Mouse (Mus musculus) forebrain, embryonic 13.5 days (tissue): ENCODE measurements around the gene Ppox. TPM values are rescaled to one million over a fixed set of nuclear protein-coding genes. Genes with fewer than 3 reads are reported as not detected.
"Not testable (repeated sequence)": the region's sequence is repeated elsewhere in the genome, so short reads cannot be mapped to it uniquely, and the experiment has no call there.

ENCODE experiments used
- ATAC-seq: fragments of 200-750 bp; cut with Nextera tagmentation; 2 replicates; pipeline ENCODE4 v1.8.0; 2017
- H3K27ac ChIP-seq: fragments of 300-500 bp; sonication (generic); 2 replicates; pipeline ENCODE4 v1.5.1; 2015; ENCODE audit warnings: inconsistent platforms, mild to moderate bottlenecking, moderate library complexity
- H3K27me3 ChIP-seq: fragments of 300-500 bp; sonication (generic); 2 replicates; pipeline ENCODE4 v1.6.1; 2015; ENCODE audit warnings: mild to moderate bottlenecking, inconsistent platforms
- H3K36me3 ChIP-seq: fragments of 300-500 bp; sonication (generic); 2 replicates; pipeline ENCODE4 v1.6.1; 2015; ENCODE audit warnings: mild to moderate bottlenecking, inconsistent platforms; ENCODE audit not compliant: poor library complexity, severe bottlenecking
- H3K4me1 ChIP-seq: fragments of 300-500 bp; sonication (generic); 2 replicates; pipeline ENCODE4 v1.6.1; 2015; ENCODE audit warnings: inconsistent platforms
- H3K4me2 ChIP-seq: fragments of 300-500 bp; sonication (generic); 2 replicates; pipeline ENCODE4 v1.6.1; 2015; ENCODE audit warnings: inconsistent platforms, mild to moderate bottlenecking, moderate library complexity
- H3K4me3 ChIP-seq: fragments of 300-500 bp; sonication (generic); 2 replicates; pipeline ENCODE4 v1.5.1; 2015; ENCODE audit warnings: mild to moderate bottlenecking, inconsistent platforms
- H3K9ac ChIP-seq: fragments of 300-500 bp; sonication (generic); 2 replicates; pipeline ENCODE4 v1.6.1; 2015; ENCODE audit warnings: mild to moderate bottlenecking, inconsistent platforms
- H3K9me3 ChIP-seq: fragments of 300-500 bp; sonication (generic); replicated peaks from 2 replicates; pipeline ENCODE4 v1.6.1; 2016; ENCODE audit warnings: inconsistent platforms
- WGBS: fragments of 180-500 bp; shearing (Covaris S2); methylation state at CpG from one replicate; pipeline ENCODE4 v1.1.7; 2015; 5-methylcytosine and 5-hydroxymethylcytosine counted together
- polyA plus RNA-seq: library from polyadenylated mRNA; unstranded; fragments of >200 nt; fragmentation: Nextera tagmentation; extraction: Ambion mirVana; gene quantifications from 2 replicates; pipeline ENCODE4 v1.2.1, GENCODE M21; 2015

The Ppox gene
- polyA plus RNA-seq: 50.3 and 51.0 TPM in 2 replicates

DNA sequence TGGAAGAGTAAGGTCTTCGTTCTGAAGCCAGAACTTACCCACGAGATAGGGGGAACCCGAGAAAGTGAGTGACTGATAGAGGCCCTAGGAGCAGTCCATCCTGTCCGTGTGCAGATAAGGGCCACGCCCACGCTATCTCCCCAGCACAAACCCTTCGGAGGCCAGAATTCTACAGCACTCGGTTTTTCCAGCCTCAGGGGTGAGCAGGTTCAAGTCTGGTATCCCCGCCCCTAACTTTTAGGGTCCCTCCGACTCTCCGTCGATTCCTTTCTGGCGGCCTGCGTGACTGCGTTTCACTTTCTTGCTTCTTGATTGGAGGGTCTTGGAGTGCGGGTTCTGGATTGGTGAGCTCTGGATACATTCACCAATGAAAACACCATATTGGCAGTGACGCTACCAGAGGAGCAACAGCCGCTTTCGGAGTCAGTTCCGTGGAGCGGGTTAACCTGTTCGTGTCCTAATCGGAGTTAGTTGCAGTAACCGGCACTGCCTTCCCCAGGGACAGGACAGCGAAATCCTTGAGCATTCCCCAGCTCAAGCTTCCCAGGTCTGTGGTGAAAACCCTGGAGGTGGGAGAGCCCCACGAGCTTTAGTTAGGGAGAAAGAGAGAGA is at the start of gene Ppox:
Gene Ppox (minus strand): TSS at position 271 of the 612 bp plus-strand sequence.
- peaks cover 65% of the 10 kb centered on the region for H3K36me3 ChIP-seq

DNA sequence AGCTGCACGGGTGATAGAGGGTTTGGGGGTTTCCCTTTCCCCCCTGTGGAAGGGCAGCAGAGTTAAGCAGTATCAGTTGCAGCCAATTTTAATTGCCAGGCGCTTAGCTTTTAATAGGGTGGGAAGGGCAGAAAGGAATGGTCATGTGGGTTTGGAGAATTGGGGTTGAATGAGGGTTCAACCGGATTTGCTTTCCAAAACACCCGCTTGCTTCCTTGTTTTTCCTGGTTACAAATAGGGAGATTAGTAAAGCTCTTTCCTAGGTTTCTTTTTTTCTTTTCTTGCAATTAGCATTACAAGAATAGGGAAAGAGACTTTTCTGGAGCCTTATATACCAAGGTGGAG is 49.2 kb upstream of the Ppox start:
- H3K4me3 ChIP-seq: peak overlapping the region; percentile 83
- peak overlapping the region; percentile 87 for H3K4me2 ChIP-seq
- 0% methylated on average over 4 of the region's 4 CpGs for WGBS
- H3K9me3 ChIP-seq: no peaks in the 10 kb centered on the region
- peaks cover 12% of the 10 kb centered on the region for H3K36me3 ChIP-seq
- H3K27me3 ChIP-seq: no peaks in the 10 kb centered on the region
- H3K4me1 ChIP-seq: peaks cover 62% of the 10 kb centered on the region
- peak overlapping the region; percentile 99 for H3K27ac ChIP-seq
- peak overlapping the region; percentile 88 for H3K9ac ChIP-seq
- no peak for ATAC-seq

More for the DNA sequence above, at the start of gene Ppox:
- Histone ChIP-seq H3K27ac (peak within 1 kb of the TSS; percentile 77), H3K4me3 (peak within 1 kb of the TSS; percentile 70), H3K4me1 (peaks cover 31% of the 10 kb centered on the region), H3K4me2 (peak within 1 kb of the TSS; percentile 89), H3K9ac (peak within 1 kb of the TSS; percentile 84), H3K27me3 (no peaks in the 10 kb centered on the region), H3K9me3 (no peaks in the 10 kb centered on the region)
- peak; percentile 99 for ATAC-seq
- WGBS: 0% methylated on average over 26 of the region's 26 CpGs

DNA sequence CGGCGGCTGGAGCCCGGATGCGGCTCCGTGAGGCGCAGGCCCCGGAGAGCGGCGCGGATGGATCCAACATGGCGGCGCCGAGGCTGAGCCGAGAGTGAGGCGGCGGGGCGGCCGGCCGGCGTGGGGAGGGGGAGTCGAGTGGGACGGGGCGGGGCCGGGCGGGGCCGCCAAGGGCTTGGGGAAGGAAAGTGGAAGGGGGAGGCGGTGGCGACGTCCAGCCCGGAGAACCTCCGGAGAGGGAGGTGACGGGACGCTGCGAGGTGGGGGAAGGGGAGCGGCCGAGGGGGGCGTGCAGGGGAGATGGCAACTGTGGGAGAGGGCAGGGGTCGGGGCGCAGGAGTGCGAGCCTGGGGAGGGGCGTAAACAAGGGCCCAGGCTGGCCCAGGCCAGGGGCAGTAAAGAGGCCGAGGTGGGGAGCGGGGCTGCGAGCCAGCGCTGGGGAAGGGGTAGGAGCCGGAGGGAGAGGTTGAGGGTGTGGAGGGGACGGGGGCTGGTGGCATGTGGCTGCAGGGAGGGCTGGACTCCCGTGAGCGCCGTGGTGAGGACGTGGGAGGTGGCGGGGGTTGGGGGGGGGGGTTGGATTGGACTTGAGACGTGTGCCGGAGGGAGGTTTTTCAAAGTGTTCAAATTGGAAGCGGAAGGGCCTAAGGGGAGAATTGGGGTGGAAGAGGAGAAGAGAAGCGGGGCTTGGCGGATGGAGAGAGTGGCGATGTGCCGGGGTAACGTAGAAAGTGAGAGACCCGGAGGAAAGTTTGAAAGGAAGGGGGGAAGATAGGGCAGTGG is 48.6 kb upstream of the Ppox start:
- 2% methylated on average over 37 of the region's 61 CpGs for WGBS
- H3K9ac ChIP-seq: peak overlapping the region; percentile 88
- H3K27ac ChIP-seq: peak overlapping the region; percentile 99
- ATAC-seq: peak; percentile 90
- no peaks in the 10 kb centered on the region for H3K27me3 ChIP-seq
- peak overlapping the region; percentile 83 for H3K4me3 ChIP-seq
- H3K9me3 ChIP-seq: no peaks in the 10 kb centered on the region
- peaks cover 15% of the 10 kb centered on the region for H3K36me3 ChIP-seq
- H3K4me1 ChIP-seq: peaks cover 62% of the 10 kb centered on the region
- peak overlapping the region; percentile 87 for H3K4me2 ChIP-seq

DNA sequence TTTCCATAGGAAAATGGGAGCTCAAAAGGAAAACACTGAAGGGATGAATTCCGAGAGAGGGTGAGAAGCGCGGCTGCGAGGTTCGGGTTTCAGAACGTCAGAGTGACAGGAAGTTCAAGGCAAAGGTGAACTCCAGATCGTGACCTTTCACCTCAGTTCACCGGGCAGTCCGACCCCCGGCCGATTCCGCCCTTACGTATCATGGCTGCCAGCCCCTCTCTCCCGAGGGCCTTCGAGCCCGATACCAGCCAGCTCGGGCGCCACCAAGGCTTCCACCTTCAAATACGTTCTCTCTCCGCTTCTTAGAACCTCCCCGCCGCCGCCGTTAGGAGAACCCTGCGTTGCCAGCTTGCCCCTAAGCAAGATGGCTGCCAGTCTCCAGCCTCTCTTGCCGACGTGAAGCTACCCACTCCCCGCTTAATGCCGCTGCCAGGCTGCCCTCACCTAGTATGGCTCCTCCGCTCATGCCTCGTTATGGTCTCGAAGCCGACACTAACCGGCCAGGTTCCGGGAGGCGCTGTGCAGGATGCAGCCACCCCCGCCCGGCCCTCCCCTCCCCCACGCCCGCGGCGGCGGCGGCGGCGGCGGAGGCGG is 48.0 kb upstream of the Ppox start, which contains the start of gene Dedd:
Gene Dedd (plus strand): TSS at position 307 of the 594 bp plus-strand sequence.
- ATAC-seq: peak; percentile 96
- Histone ChIP-seq H3K36me3 (peaks cover 12% of the 10 kb centered on the region), H3K9ac (peak within 1 kb of the TSS; percentile 88), H3K9me3 (no peaks in the 10 kb centered on the region), H3K4me2 (peak within 1 kb of the TSS; percentile 87), H3K27me3 (no peaks in the 10 kb centered on the region), H3K27ac (peak within 1 kb of the TSS; percentile 99), H3K4me3 (peak within 1 kb of the TSS; percentile 83), H3K4me1 (peaks cover 61% of the 10 kb centered on the region)
- under 1% methylated on average over 38 of the region's 48 CpGs for WGBS

DNA sequence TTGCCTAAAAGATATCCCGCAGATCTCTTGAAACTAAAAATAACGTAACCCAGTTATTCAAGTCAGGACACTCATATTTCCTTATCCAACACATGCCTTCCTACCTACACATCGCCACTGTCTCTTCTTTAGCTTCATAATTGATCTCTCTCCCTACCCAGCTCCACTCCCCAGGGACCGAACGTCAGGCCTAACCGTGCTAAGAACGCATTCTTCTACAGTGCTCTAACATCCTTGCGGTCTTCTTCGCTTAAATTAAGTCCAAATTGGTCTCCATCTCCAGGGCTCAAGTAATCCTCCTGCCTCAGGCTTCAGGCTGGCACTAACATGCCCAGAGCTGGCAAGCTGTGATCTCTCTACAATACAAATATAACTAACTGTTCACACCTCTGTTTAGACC is 47.3 kb upstream of the Ppox start:
- Histone ChIP-seq H3K4me3 (peak overlapping the region; percentile 83), H3K27me3 (no peaks in the 10 kb centered on the region), H3K9me3 (no peaks in the 10 kb centered on the region), H3K27ac (peak overlapping the region; percentile 99), H3K4me2 (peak overlapping the region; percentile 87), H3K9ac (peak overlapping the region; percentile 88), H3K4me1 (peaks cover 55% of the 10 kb centered on the region), H3K36me3 (peaks cover 8% of the 10 kb centered on the region; the same call in 1 of the 2 replicates)
- 40% methylated on average over 9 of the region's 9 CpGs for WGBS
- no peak for ATAC-seq

DNA sequence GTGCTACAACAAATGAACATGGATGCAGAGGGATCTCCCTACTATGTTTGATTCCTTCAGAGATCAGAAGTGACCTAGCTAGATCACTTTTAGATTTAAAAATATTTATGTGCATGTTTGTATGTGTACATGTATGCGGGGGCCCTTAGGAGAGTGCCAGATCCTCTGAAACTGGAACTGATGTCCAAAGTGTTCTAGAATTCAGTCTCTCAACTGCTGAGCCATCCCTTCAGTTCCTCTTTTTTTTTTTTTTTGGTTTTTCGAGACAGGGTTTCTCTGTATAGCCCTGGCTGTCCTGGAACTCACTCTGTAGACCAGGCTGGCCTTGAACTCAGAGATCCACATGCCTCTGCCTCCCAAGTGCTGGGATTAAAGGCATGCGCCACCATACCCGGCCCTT is 45.6 kb upstream of the Ppox start:
- not testable (repeated sequence) for H3K4me2 ChIP-seq, H3K27me3 ChIP-seq, H3K9ac ChIP-seq, H3K4me3 ChIP-seq, H3K36me3 ChIP-seq, H3K9me3 ChIP-seq, ATAC-seq, H3K27ac ChIP-seq
- H3K4me1 ChIP-seq: peaks cover 41% of the 10 kb centered on the region
- 95% methylated on average over 4 of the region's 4 CpGs for WGBS

DNA sequence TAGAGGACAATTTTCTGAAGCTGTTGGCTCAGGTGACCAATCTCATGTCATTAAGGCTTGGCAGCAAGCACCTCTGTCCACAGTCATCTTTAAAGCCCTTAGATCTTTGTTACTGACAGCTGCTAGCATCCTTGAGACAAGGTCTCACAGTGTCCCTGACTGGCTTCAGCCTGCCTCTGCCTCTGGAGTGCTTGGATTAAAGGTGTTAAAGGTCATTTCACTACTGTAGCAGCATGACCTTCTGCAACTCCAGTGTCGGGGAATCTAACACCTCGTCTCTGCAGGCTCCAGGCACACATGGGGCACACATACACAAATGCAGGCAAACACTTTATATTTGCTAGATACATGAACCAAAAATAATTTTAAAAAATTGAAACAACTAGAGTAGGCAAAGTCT is 44.6 kb upstream of the Ppox start:
- Histone ChIP-seq H3K27ac (no peak overlapping the region), H3K9ac (no peak overlapping the region)

DNA sequence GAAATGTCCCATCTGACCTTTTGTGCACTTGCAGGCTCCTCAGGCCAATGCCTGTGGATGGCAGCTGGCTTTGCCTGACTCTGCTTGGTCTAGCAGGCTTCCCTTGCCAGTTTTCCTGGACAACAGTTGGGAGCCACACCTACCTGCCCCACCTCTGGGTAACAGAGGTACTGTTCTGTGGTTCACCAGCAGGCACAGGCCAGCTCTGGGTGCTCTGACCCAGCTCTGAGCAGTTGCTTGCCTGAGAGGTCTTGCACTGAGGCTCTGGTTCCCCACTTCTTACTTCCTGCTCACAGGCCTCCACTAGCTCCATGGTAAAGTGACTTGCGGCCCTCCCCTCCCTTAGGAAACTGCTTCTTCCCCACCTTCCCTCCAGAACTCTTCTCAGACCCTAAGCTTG is 41.0 kb upstream of the Ppox start:
- H3K4me1 ChIP-seq: peaks cover 8% of the 10 kb centered on the region; the same call in 1 of the 2 replicates
- no peaks in the 10 kb centered on the region for H3K9me3 ChIP-seq
- no peak for ATAC-seq
- no peak overlapping the region for H3K9ac ChIP-seq
- H3K27ac ChIP-seq: no peak overlapping the region
- 0 out of 2 replicates have a peak, but pooled peaks cover 8% of the 10 kb centered on the region for H3K36me3 ChIP-seq
- no peaks in the 10 kb centered on the region for H3K27me3 ChIP-seq
- H3K4me2 ChIP-seq: no peak overlapping the region
- no peak overlapping the region for H3K4me3 ChIP-seq
- WGBS: 74% methylated on average over 1 of the region's 1 CpGs

More for the DNA sequence above, 44.6 kb upstream of the Ppox start:
- H3K36me3 ChIP-seq: 0 out of 2 replicates have a peak, but pooled peaks cover 8% of the 10 kb centered on the region
- 89% methylated on average over 2 of the region's 2 CpGs for WGBS
- ATAC-seq: no peak
- no peaks in the 10 kb centered on the region for H3K27me3 ChIP-seq
- H3K4me2 ChIP-seq: no peak overlapping the region
- no peak overlapping the region for H3K4me3 ChIP-seq
- no peaks in the 10 kb centered on the region for H3K9me3 ChIP-seq
- H3K4me1 ChIP-seq: peaks cover 30% of the 10 kb centered on the region

DNA sequence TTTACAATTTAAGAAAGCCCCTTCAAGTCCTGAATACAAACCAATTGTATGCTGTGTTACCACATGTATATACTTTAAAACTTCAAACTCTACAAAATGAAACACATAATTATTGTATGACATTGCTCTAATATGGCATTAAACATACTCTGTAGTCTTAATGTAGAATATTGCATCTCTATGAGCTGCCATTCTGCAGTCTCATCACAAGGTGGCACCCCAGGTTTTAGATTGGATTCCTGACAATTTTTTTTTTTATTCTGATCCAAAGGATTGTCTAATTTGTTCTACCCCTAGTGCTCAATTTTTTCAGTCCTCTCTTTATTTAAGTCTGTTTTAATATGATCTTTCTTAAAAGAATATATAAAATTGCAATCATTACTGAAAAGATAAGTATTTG is 40.4 kb upstream of the Ppox start:
- H3K36me3 ChIP-seq: 0 out of 2 replicates have a peak, but pooled peaks cover 8% of the 10 kb centered on the region
- no peak overlapping the region for H3K4me2 ChIP-seq
- H3K4me3 ChIP-seq: no peak overlapping the region
- no peaks in the 10 kb centered on the region for H3K27me3 ChIP-seq
- H3K9ac ChIP-seq: no peak overlapping the region
- H3K27ac ChIP-seq: no peak overlapping the region
- no peaks in the 10 kb centered on the region for H3K9me3 ChIP-seq
- no peak for ATAC-seq
- H3K4me1 ChIP-seq: peaks cover 8% of the 10 kb centered on the region; the same call in 1 of the 2 replicates

DNA sequence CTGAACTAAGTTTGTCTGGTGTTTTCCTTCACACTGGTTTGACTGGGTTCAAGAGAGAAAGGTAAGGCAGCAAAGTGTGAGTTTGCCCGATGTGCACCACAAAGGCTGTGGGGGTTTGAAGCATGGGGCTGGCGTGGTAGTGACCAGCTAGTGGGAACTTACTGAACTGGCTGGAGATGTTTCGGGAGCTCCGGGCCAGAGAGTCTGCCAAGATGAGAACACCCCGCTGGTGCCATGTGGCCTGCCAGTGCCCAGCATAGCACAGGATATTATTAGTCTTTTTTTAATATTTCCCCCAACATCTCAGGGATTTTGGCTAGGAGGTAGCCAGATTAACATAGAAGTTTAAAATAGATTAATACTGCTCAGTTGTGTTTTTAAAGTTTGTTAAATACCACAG is 39.2 kb upstream of the Ppox start:
- Histone ChIP-seq H3K4me3 (no peak overlapping the region), H3K27ac (no peak overlapping the region), H3K9me3 (no peaks in the 10 kb centered on the region), H3K4me1 (no peaks in the 10 kb centered on the region), H3K36me3 (0 out of 2 replicates have a peak, but pooled peaks cover 3% of the 10 kb centered on the region), H3K27me3 (no peaks in the 10 kb centered on the region), H3K9ac (no peak overlapping the region), H3K4me2 (no peak overlapping the region)
- WGBS: 9% methylated on average over 5 of the region's 5 CpGs
- ATAC-seq: no peak

DNA sequence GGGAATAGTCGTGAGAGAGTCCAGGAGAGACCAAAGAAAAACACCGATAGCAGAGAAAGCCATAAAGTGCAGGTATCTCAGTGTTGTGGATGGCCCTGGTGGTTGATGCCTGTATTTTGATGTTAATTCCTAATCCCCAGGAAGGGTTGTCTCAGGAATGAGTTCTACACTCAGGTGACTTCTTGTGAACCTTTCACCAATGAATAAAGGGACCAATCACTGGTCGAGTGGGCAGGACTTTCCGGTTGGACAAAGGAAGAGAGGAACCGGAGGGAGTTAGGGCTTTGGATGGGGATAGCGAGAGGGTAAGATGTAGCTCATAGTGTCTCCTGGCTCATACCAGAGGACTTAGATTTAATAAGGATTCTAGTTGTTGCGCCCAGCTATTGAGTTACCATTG is 38.8 kb upstream of the Ppox start:
- Histone ChIP-seq H3K4me2 (no peak overlapping the region), H3K9me3 (no peaks in the 10 kb centered on the region), H3K27me3 (no peaks in the 10 kb centered on the region), H3K4me1 (no peaks in the 10 kb centered on the region), H3K36me3 (0 out of 2 replicates have a peak, but pooled peaks cover under 1% of the 10 kb centered on the region), H3K9ac (no peak overlapping the region), H3K27ac (no peak overlapping the region), H3K4me3 (no peak overlapping the region)
- ATAC-seq: no peak
- WGBS: 7% methylated on average over 7 of the region's 7 CpGs

DNA sequence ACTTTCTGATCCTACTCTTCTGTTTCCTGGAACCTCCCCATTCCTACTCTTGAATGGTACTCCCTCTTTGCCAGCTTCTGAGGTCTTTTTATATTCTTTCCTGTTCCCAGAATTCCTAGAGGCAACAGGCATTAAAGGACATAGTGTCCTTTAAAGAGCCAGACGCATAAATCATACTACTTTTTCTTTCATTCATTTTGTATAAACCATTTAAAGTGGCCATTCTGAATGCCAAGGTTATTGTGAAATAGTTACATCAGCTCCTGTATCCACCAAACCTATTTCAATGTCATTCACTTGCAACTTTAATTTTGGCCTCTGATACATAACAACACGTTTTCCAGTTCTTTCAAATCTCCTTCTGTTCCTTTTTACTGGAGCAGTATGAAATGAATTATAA is 28.3 kb upstream of the Ppox start:
- no peak overlapping the region for H3K4me2 ChIP-seq
- H3K4me3 ChIP-seq: no peak overlapping the region
- no peak overlapping the region for H3K9ac ChIP-seq
- H3K9me3 ChIP-seq: no peaks in the 10 kb centered on the region
- no peak overlapping the region for H3K27ac ChIP-seq
- no peaks in the 10 kb centered on the region for H3K36me3 ChIP-seq
- no peaks in the 10 kb centered on the region for H3K4me1 ChIP-seq
- WGBS: 82% methylated on average over 2 of the region's 2 CpGs
- H3K27me3 ChIP-seq: no peaks in the 10 kb centered on the region
- ATAC-seq: no peak
